Comparison of ENCODE assay signal across 8 mouse cellular contexts in genomic region chr2:52676913-52677303, GRCm38 (mm10). TPM values are rescaled to one million over a fixed set of nuclear protein-coding genes. Genes with fewer than 3 reads are reported as not detected.
DNase-seq lines count a peak whose midpoint lies in the region; ATAC-seq and TF ChIP-seq lines count a peak whose summit lies in the region.

No protein-coding gene starts in this region.

- intact Hi-C loops in heart, postnatal 36 days (cut with DNase I) = loop anchor here (5.0 kb wide), 1 partner anchor 45 kb away; no protein-coding TSS in a partner anchor

- H3K4me1 ChIP-seq in kidney, embryonic 16.5 days (ENCODE audit: insufficient read depth, low read length) = peaks cover 15% of the 10 kb centered on the region; the same call in 1 of the 2 replicates
- H3K4me1 ChIP-seq in olfactory bulb, adult 2 months (ENCODE audit: control insufficient read depth, insufficient read depth, low read length) = peaks cover 5% of the 10 kb centered on the region

- peak; percentile 9 to 11 for DNase-seq in adrenal gland, postnatal 36 days
- DNase-seq in adrenal gland, postnatal 25 days = no peak
- DNase-seq in testis, postnatal 10 days (ENCODE audit: low spot score) = peak; percentile 48
- DNase-seq in testis, postnatal 14 days (ENCODE audit: low spot score) = no peak
- DNase-seq in heart, postnatal 36 days = no peak

- no peaks in the 10 kb centered on the region for H3K9me3 ChIP-seq in kidney, embryonic 16.5 days (ENCODE audit: low read length)

- peaks cover 16% of the 10 kb centered on the region for H3K27me3 ChIP-seq in kidney, embryonic 16.5 days (ENCODE audit: insufficient read depth, low read length)

- H3K36me3 ChIP-seq in kidney, embryonic 16.5 days (ENCODE audit: insufficient read depth, low read length) = no peaks in the 10 kb centered on the region

- 0 out of 2 replicates have a peak overlapping the region, but pooled peaks have one; percentile 34 for H3K27ac ChIP-seq in kidney, embryonic 16.5 days (ENCODE audit: low read length)
- 0 out of 2 replicates have a peak overlapping the region, but pooled peaks have one; percentile 26 for H3K27ac ChIP-seq in olfactory bulb, adult 2 months (ENCODE audit: insufficient read depth, low read depth, low read length)

- ATAC-seq in kidney, embryonic 16.5 days (ENCODE audit: low FRiP score, low TSS enrichment) = peak; percentile 18; the same call in 1 of the 2 replicates
- no peak for ATAC-seq in granulocyte monocyte progenitor cell, adult 5-6 weeks (replicated peaks; ENCODE audit: poor library complexity, severe bottlenecking)

- WGBS in kidney, embryonic 16.5 days = 5% methylated on average over 6 of the region's 6 CpGs
- WGBS in olfactory bulb, adult 2 months = 13% methylated on average over 6 of the region's 6 CpGs

- H3K4me2 ChIP-seq in kidney, embryonic 16.5 days (replicated peaks; ENCODE audit: low read depth, low read length) = peak overlapping the region; percentile 82

- peak overlapping the region; percentile 71 for H3K4me3 ChIP-seq in kidney, embryonic 16.5 days (ENCODE audit: low read length)
- H3K4me3 ChIP-seq in olfactory bulb, adult 2 months (ENCODE audit: insufficient read depth, low read depth, low read length) = peak overlapping the region; percentile 94

- H3K9ac ChIP-seq in kidney, embryonic 16.5 days (replicated peaks; ENCODE audit: low read length) = no peak overlapping the region

- TF ChIP-seq POLR2A in olfactory bulb, adult 2 months (IDR thresholded peaks at IDR 0.05; ENCODE audit: insufficient read depth, low read depth, low read length) = no peak

- TF ChIP-seq CTCF in olfactory bulb, adult 2 months (IDR thresholded peaks at IDR 0.05; ENCODE audit: insufficient read depth, low read depth, low read length) = no peak

RNA-seq across cellular contexts. Expression of gene Cacnb4, which starts 0.3 kb away (rescaled TPM):
- under 1 TPM; 0.17 to 0.20 TPM for total RNA-seq in adrenal gland, postnatal 36 days (2021)
- total RNA-seq in adrenal gland, postnatal 25 days (2021) = 0.24 and 0.27 TPM in 2 replicates
- polyA plus RNA-seq in kidney, embryonic 16.5 days (2015; fragmentation: Nextera tagmentation; extraction: Ambion mirVana) = 2.0 and 3.1 TPM in 2 replicates
- polyA plus RNA-seq in olfactory bulb, adult 2 months (2012; ENCODE audit: insufficient read depth, insufficient read length, low replicate concordance, missing spikeins) = 77.3 TPM in 1 of 2 replicates, not detected in the other
- not detected in 2 replicates for total RNA-seq in granulocyte monocyte progenitor cell, adult 5-6 weeks (2014; fragmentation: Nextera tagmentation)
- total RNA-seq in granulocyte monocyte progenitor cell, adult 5-6 weeks (2017) = not detected in 2 replicates
- total RNA-seq in heart, postnatal 36 days (2021) = under 1 TPM; 0.53 to 0.62 TPM

Comparison
In these comparisons a context has a peak if more than half of its experiments do, and no peak if none do; other contexts are left out.
1. DNase-seq: peak in adrenal gland, postnatal 36 days (2 of 2) and testis, postnatal 10 days (single experiment); none in adrenal gland, postnatal 25 days (single experiment), testis, postnatal 14 days (single experiment) and heart, postnatal 36 days (0 of 2).